Mouse (Mus musculus): Measurements from ENCODE around the gene Wasf1.

- no peak for TF ChIP-seq CTCF (IDR thresholded peaks at IDR 0.05; ENCODE audit: insufficient read depth, low read depth, low read length)
- TF ChIP-seq POLR2A (IDR thresholded peaks at IDR 0.05; ENCODE audit: insufficient read depth, low read depth, low read length): no peak
Measured at GRCm38 (mm10) chr10:40983761-40984160, 100.5 kb downstream of the Wasf1 start.

Measured in olfactory bulb, adult 2 months (tissue).